Mouse (Mus musculus): ENCODE results near the gene Dysf. TPM values are rescaled to one million over a fixed set of nuclear protein-coding genes. Genes with fewer than 3 reads are reported as not detected.
A peak's percentile ranks its signal among the peaks of the same experiment; 100 is the strongest.

Dysf gene
- polyA plus RNA-seq, 1 experiment, result 5.9 TPM

GRCm38 (mm10) chr6:84217216-84217933 lies 209.0 kb downstream of the Dysf start:
- Histone ChIP-seq H3K4me1 (ENCODE audit: control insufficient read depth, insufficient read depth, low read length) (peaks cover 9% of the 10 kb centered on the region; the same call in 1 of the 2 replicates), H3K4me3 (replicated peaks; ENCODE audit: insufficient read depth, low read depth, low read length) (no peak overlapping the region), H3K27me3 (ENCODE audit: control insufficient read depth, insufficient read depth, low read length) (no peaks in the 10 kb centered on the region), H3K27ac (ENCODE audit: insufficient read depth, low read length) (no peak overlapping the region)
- no peak for DNase-seq
- TF ChIP-seq CTCF (IDR thresholded peaks at IDR 0.05; ENCODE audit: borderline replicate concordance, insufficient read depth, low read depth, low read length) (no peak), POLR2A (IDR thresholded peaks at IDR 0.05; ENCODE audit: borderline replicate concordance, insufficient read depth, low read length) (no peak)
- WGBS, result 7% methylated on average over 1 of the region's 1 CpGs

- DNase-seq, result no peak
- Histone ChIP-seq H3K27me3 (ENCODE audit: control insufficient read depth, insufficient read depth, low read length) (no peaks in the 10 kb centered on the region), H3K4me3 (replicated peaks; ENCODE audit: insufficient read depth, low read depth, low read length) (no peak overlapping the region), H3K27ac (ENCODE audit: insufficient read depth, low read length) (no peak overlapping the region), H3K4me1 (ENCODE audit: control insufficient read depth, insufficient read depth, low read length) (peaks cover 4% of the 10 kb centered on the region)
- WGBS, result 88% methylated on average over 11 of the region's 11 CpGs
- TF ChIP-seq CTCF (IDR thresholded peaks at IDR 0.05; ENCODE audit: borderline replicate concordance, insufficient read depth, low read depth, low read length) (no peak), POLR2A (IDR thresholded peaks at IDR 0.05; ENCODE audit: borderline replicate concordance, insufficient read depth, low read length) (no peak)
Measured at GRCm38 (mm10) chr6:84219119-84219518, 210.7 kb downstream of the Dysf start.

GRCm38 (mm10) chr6:84224861-84225260 lies 216.5 kb downstream of the Dysf start:
- 14% methylated on average over 4 of the region's 4 CpGs for WGBS
- DNase-seq, result peak; percentile 54 to 67
- peaks cover 27% of the 10 kb centered on the region for H3K4me1 ChIP-seq (ENCODE audit: control insufficient read depth, insufficient read depth, low read length)
- no peak overlapping the region for H3K4me3 ChIP-seq (replicated peaks; ENCODE audit: insufficient read depth, low read depth, low read length)
- H3K27ac ChIP-seq (ENCODE audit: insufficient read depth, low read length), result peak overlapping the region; percentile 4; the same call in 1 of the 2 replicates
- TF ChIP-seq POLR2A (IDR thresholded peaks at IDR 0.05; ENCODE audit: borderline replicate concordance, insufficient read depth, low read length), result no peak
- H3K27me3 ChIP-seq (ENCODE audit: control insufficient read depth, insufficient read depth, low read length), result no peaks in the 10 kb centered on the region

- 11% methylated on average over 6 of the region's 6 CpGs for WGBS
- H3K27ac ChIP-seq (ENCODE audit: insufficient read depth, low read length), result peak overlapping the region; percentile 4; the same call in 1 of the 2 replicates
Measured at GRCm38 (mm10) chr6:84225587-84225986, 217.2 kb downstream of the Dysf start.

GRCm38 (mm10) chr6:84228196-84228595 lies 219.8 kb downstream of the Dysf start:
- H3K4me1 ChIP-seq (ENCODE audit: control insufficient read depth, insufficient read depth, low read length), result peaks cover 34% of the 10 kb centered on the region
- WGBS, result 97% methylated on average over 4 of the region's 4 CpGs
- no peak overlapping the region for H3K4me3 ChIP-seq (replicated peaks; ENCODE audit: insufficient read depth, low read depth, low read length)
- no peak for TF ChIP-seq POLR2A (IDR thresholded peaks at IDR 0.05; ENCODE audit: borderline replicate concordance, insufficient read depth, low read length)
- no peak for TF ChIP-seq CTCF (IDR thresholded peaks at IDR 0.05; ENCODE audit: borderline replicate concordance, insufficient read depth, low read depth, low read length)
- DNase-seq, result no peak
- H3K27ac ChIP-seq (ENCODE audit: insufficient read depth, low read length), result no peak overlapping the region
- H3K27me3 ChIP-seq (ENCODE audit: control insufficient read depth, insufficient read depth, low read length), result no peaks in the 10 kb centered on the region

More at GRCm38 (mm10) chr6:84225587-84225986, 217.2 kb downstream of the Dysf start:
- TF ChIP-seq CTCF (IDR thresholded peaks at IDR 0.05; ENCODE audit: borderline replicate concordance, insufficient read depth, low read depth, low read length) (no peak), POLR2A (IDR thresholded peaks at IDR 0.05; ENCODE audit: borderline replicate concordance, insufficient read depth, low read length) (no peak)
- peaks cover 27% of the 10 kb centered on the region for H3K4me1 ChIP-seq (ENCODE audit: control insufficient read depth, insufficient read depth, low read length)
- H3K4me3 ChIP-seq (replicated peaks; ENCODE audit: insufficient read depth, low read depth, low read length), result no peak overlapping the region
- peak; percentile 85 to 92 for DNase-seq
- H3K27me3 ChIP-seq (ENCODE audit: control insufficient read depth, insufficient read depth, low read length), result no peaks in the 10 kb centered on the region

- Histone ChIP-seq H3K4me1 (ENCODE audit: control insufficient read depth, insufficient read depth, low read length) (peaks cover 34% of the 10 kb centered on the region), H3K27me3 (ENCODE audit: control insufficient read depth, insufficient read depth, low read length) (no peaks in the 10 kb centered on the region), H3K27ac (ENCODE audit: insufficient read depth, low read length) (no peak overlapping the region), H3K4me3 (replicated peaks; ENCODE audit: insufficient read depth, low read depth, low read length) (no peak overlapping the region)
- TF ChIP-seq POLR2A (IDR thresholded peaks at IDR 0.05; ENCODE audit: borderline replicate concordance, insufficient read depth, low read length) (no peak), CTCF (IDR thresholded peaks at IDR 0.05; ENCODE audit: borderline replicate concordance, insufficient read depth, low read depth, low read length) (no peak)
- DNase-seq, result no peak
- WGBS, result 91% methylated on average over 5 of the region's 5 CpGs
Measured at GRCm38 (mm10) chr6:84228786-84229185, 220.4 kb downstream of the Dysf start.

- no peak for DNase-seq
- 71% methylated on average over 7 of the region's 7 CpGs for WGBS
- H3K27ac ChIP-seq (ENCODE audit: insufficient read depth, low read length), result no peak overlapping the region
Measured at GRCm38 (mm10) chr6:84229739-84230138, 221.3 kb downstream of the Dysf start.

GRCm38 (mm10) chr6:84231108-84231507 lies 222.7 kb downstream of the Dysf start:
- H3K27ac ChIP-seq (ENCODE audit: insufficient read depth, low read length), result no peak overlapping the region
- DNase-seq, result peak in 1 of 2 experiments; percentile 43
- 32% methylated on average over 7 of the region's 7 CpGs for WGBS

More at GRCm38 (mm10) chr6:84229739-84230138, 221.3 kb downstream of the Dysf start:
- H3K4me1 ChIP-seq (ENCODE audit: control insufficient read depth, insufficient read depth, low read length), result peaks cover 28% of the 10 kb centered on the region
- no peaks in the 10 kb centered on the region for H3K27me3 ChIP-seq (ENCODE audit: control insufficient read depth, insufficient read depth, low read length)
- no peak overlapping the region for H3K4me3 ChIP-seq (replicated peaks; ENCODE audit: insufficient read depth, low read depth, low read length)
- TF ChIP-seq POLR2A (IDR thresholded peaks at IDR 0.05; ENCODE audit: borderline replicate concordance, insufficient read depth, low read length), result no peak
- TF ChIP-seq CTCF (IDR thresholded peaks at IDR 0.05; ENCODE audit: borderline replicate concordance, insufficient read depth, low read depth, low read length), result no peak

More at GRCm38 (mm10) chr6:84231108-84231507, 222.7 kb downstream of the Dysf start:
- Histone ChIP-seq H3K4me3 (replicated peaks; ENCODE audit: insufficient read depth, low read depth, low read length) (no peak overlapping the region), H3K27me3 (ENCODE audit: control insufficient read depth, insufficient read depth, low read length) (no peaks in the 10 kb centered on the region), H3K4me1 (ENCODE audit: control insufficient read depth, insufficient read depth, low read length) (peaks cover 16% of the 10 kb centered on the region)
- TF ChIP-seq CTCF (IDR thresholded peaks at IDR 0.05; ENCODE audit: borderline replicate concordance, insufficient read depth, low read depth, low read length), result no peak
